Mouse (Mus musculus): ENCODE measurements around the gene Xpo6.

The Xpo6 gene

DNA sequence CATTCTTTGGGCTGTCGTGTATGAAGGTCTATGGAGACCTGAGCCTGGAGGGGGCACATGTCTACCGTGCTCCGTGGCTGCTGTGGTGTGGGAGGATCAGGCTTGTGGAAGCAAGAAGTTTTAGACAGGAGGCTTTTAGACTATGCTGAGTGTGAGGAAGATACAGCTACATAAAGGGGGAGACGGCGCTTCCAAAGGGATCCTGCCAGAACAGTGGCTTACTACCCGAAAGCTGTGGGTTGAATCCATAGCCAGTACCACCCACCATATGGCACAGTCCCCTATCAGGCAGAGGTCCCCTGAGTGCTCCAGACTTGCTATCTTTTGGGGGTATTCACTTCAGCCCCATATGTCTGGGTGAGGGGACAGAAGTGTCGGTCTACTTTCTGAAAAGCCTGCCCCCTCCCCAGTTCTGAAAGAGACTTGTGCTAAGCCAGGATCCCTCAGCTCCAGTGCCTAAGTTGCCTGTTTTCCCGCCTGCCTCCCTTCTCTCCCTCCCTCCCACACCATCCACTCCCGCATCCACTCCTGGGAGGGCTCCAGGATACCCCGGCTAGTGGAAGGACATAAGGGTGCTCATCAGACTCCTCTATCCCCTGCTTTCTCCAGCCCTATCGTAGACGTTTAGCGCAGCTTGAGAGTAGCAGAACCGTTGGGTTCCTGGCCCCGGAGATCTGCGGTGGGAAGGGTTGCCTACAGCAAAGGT lies 119.2 kb downstream of the Xpo6 start:
- no peak for DNase-seq (ENCODE audit: low spot score)

DNA sequence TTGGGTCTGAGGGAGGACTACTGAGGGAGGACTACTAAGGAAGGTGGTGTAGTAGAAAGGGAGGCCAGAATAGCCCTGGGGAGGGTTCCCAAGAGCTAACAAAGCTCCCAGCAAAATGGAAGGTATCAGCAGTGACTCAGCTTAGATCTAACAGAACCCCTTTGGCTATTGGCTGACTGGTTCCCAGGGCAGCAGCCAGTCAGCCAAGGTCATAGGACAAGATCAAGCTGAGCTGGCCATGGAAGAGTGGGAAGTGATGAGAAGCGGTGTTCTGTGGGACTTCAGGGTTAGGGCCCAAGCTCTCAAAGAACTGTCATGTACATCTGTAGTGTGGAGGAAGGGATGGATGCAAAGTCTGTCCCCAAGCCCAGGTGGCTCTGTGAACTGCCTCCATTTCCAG lies 123.4 kb downstream of the Xpo6 start:
- DNase-seq (ENCODE audit: low spot score), result no peak

DNA sequence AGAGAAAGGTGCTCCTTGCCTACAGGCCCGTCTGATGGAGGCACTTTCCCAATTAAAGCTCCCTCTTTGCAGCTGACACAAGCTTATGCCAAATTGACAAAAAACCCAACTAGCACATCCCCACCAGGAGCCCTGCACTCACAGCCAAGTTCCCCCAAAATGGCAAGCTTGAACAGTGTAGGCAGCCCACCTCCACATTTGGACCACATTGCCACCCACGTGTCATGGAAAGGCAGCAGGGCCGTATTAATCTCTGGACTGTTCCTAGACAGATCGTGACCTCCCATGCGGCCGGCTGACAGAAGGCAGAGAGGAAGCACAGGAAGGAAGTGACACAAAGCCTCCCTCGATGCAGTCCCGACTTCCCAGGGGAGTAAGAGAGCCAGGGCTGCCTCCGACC lies 125.2 kb downstream of the Xpo6 start:
- no peak for DNase-seq (ENCODE audit: low spot score)

DNA sequence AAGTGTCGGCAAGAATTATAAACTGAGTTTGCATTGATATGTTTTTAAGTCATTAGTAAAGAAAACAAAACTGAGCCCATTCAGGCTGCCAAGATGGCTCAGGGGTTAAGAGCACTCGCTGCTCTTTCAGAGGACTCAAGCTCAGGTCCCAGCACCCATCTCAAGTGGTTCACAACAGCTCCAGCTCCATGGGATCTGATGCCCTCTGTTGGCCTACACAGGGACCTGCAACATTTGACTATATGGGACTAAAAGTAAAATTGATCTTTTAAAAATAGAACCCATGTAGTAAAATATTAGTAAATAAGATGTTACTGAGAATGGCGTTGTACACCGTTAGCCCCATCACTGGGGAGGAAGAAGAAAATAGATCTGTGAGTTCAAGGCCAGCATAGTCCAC lies 130.0 kb downstream of the Xpo6 start:
- DNase-seq (ENCODE audit: low spot score), result no peak

DNA sequence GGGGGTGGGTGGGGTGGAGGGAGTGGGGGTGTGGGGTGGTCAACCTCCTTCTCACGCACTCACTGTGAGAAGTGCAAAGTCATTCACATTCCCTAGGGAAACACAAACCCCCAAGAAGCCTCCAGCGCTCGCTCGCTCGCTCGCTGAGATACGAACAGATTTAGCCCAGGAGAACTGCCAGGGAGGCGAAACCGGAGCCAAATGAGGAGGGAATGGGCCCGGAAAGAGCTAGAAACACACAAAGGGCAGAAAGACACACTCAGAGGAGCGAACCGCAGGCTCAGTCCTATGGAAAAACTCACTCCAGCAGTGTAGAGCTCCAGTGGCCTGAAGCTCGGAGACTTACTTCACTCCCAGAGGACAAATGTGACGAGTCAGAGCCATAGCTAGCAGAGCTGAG lies 133.5 kb downstream of the Xpo6 start:
- no peak for DNase-seq (ENCODE audit: low spot score)

DNA sequence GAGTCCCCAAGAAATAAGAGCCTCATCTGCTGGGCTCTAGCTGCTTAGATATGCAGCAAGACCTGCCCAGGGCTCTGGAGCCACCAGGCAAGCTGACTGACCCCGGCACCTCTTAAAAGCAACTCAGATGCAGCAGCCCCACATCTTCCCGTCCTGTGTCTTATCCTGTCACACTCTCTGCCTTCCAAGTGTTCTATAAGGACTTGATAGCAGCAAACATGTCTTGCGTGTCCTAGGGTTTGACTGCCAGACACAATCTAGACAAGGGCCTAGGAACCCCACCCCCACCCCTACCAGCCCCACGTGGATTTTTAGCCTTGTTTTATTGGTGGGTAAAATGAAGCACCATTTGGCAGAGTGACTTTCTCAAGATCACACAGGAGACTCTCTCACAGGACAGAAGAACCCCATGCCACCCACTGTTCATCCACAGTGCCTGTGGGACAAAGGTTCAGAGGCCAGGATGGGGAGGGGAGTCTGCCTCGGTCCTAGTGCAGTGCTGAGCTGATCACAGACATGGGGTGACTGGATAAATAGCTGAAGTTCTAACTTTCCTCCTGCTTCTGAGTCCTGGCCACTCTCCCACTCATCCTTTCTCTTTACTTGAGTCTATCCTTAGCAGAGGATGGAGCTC lies 134.9 kb downstream of the Xpo6 start:
- DNase-seq (ENCODE audit: low spot score), result no peak

DNA sequence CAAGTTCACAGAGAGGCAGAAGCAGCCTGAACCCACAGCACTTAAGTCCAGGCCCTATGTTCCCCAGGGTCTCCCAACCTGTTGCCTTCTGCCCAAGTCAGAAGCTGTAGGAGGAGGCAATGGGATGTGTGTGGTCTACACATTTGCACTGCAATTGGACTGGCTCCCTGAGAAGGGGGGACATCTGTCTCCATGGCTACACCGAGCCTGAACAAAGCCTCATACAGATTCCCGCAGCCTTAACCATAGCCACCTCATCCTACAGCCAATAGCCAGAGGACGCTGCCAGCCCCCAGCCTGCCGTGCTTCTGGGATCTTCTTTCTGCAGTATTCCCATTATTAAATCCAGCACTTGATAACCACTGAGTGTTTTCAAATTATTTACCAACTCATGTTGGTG lies 138.1 kb downstream of the Xpo6 start:
- DNase-seq (ENCODE audit: low spot score), result no peak

DNA sequence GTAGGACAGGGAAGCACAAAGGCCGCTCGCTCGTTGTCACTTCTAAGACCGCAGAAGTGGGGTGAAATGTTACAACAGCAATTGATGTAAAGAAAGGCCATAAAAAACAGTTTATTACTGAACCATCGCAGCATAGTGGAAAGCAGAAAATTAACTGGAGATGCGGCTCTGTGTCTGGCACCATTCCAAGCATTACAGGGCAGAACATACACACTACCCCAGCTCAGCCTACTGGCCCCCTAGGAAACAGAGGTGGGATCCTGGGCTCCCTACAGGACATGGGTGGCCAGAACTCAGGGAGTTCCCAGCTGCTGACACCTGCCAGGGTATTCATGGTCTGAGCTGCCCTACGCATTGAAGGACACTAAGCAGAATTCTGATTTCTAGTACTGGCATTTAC lies 141.4 kb downstream of the Xpo6 start:
- DNase-seq (ENCODE audit: low spot score), result no peak

DNA sequence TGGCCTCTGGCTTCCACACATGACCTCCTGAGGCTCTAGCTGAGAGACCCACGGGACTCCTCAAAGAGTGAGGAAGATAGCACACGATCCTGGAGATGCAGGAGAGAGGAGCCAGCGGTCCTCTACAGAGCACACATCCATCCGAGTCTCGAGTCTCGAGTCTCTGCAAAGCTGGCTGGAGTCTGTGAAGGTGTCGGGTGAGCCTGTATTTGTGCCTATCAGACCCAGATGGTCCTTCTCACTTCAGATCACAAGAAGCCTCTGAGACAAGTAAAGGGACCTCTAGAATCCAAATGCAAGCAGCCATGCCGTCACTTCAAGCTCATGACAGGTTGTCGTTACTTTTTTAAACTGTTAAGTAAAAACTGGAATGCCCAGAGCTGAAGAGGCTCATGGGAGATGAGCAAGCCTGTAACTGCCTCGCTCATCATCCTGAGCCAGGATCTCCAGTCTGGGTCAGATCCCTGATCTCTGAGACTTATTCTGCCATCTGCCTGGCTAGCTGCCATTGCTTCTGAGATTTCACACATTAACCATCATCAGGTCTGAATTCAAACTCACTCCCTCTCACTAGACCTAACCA lies 142.9 kb downstream of the Xpo6 start:
- no peak for DNase-seq (ENCODE audit: low spot score)

DNA sequence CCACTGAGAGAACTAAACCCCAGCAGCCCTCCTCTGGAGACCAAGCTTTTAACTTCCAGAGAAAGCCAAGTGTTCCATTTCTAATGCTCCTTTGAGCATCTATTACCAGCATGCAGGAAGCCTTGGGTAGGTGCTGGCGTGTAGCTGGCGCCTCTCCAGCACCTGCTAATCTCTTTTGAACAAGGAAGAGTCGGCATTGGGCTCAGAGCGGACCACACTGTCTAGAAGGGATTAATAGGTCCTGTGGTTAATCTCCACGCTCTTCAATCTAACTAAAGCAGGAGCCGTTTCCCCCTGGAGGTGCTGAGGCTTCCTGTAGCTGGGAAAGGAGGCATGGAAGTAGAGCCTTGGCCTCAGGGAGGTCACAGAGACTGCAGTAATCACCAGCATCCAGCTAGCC lies 145.7 kb downstream of the Xpo6 start:
- no peak for DNase-seq (ENCODE audit: low spot score)

DNA sequence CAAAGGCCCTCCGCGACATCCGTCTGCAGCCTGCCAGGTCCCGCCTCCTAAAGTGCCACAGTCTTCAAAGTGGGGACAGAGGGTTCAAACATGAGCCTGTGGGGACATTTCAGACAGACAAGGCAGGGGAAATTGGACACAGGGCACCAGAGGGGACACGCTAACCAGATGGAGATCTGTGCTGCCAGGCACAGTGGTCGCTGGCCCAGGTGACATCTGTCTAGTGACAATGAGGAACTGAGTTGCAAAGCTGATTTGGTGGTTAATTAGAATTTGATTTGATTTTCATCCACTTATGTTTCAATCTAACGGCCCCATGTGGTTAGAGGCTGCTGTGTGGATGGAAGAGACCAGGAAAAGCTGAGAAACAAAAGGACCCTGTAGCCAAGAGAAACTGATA lies 146.7 kb downstream of the Xpo6 start:
- DNase-seq (ENCODE audit: low spot score), result no peak

DNA sequence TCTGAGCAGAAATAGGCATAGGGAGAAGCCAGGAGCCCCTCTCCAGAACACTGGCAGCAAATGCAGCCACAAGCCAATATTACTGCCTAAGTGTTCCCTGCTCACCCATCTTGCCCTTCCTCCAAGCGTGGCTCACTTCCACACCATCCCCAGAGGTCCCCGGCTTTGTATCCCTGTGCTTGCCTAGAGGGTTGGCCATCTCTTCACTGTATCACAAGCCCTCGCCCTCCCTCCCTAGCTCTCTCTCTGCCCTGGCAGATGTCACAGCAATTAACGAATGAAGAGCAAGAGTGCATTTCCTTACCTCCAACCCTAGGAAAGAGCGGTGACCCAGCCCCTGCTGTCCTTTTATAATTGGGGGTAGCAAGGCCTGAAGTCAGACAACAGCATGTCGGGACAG lies 148.4 kb downstream of the Xpo6 start:
- peak; percentile 44 for DNase-seq (ENCODE audit: low spot score)
